Mouse (Mus musculus) right cerebral cortex, adult 2 months (tissue): ENCODE measurements around the gene Rbpj.

ENCODE experiments used
- DNase-seq, 2 experiments: peaks; one replicate each; pipeline ENCODE4 v3.0.0; 2021 to 2022; ENCODE audit warnings: low spot score in 2 of 2

Rbpj gene

DNA sequence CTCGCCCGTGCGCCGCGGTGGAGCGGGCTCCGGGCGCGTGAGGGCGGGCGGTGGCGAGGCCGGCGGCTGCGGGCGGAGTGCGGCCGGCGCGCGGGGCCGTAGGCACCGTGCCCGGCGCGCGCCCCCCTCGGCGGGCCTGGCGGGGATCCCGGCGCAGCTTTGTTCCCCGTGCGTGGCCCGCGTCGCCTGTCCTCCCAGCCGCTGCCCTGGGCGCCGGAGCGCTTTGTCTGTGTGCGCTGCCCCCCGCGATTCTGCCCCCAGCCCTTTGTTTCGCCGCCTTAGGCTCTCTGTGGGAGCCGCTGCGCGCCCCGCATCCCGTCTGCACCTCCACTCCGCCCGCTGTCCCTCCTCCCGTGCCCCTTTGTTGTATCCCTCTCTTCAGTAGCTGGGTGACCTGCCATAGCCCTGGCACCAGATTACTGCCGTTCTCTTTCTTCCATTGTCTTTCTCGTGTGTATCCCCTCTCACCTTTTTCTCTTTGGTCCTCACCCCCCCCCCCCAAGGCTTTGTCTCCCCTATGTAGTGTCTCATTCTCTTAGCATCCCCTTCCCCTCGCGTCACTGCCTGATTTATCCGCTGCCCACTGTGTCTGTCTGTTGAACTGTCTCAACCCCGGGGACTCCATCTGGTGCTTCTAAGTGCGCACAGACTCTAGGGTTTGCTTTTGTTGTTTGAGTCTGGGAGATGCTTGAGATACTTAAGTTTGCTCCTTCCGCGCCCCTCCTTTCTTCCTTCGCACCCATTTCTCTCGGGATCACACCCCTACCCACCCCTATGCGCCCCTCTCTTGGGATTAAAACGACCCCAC is 125.1 kb downstream of the Rbpj start:
- DNase-seq = peak; percentile 22 to 39

GRCm38 (mm10) chr5:53591683-53592050 is 125.7 kb downstream of the Rbpj start:
- no peak for DNase-seq

DNA sequence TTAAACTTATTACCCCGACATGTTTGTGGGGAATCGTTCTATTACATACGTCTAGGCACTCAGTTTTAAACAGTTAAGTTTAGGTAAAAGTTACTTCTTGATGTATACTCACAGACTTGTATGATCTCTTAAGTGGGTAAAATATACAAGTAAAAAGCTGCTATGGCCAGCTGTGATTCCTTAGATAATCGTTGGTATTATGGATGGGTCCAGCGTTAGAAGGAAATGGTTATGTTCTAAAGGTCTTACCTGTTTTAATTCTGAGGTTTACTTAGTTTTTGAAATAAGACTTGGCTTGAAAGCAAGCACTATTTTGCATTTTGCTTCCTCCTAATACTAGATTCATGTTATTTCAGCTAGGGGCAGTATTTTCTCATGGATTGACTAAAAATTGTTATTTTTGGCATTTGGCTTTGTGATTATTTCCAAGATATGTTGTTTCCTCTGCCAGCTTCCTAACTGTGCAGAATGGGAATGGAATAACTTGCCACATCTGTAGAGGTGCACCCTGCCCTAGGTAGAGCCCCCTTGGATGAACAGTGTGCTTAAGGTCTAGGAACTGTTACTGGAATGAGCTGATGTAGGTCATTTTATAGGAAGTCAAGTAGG is 127.2 kb downstream of the Rbpj start:
- DNase-seq = no peak

- DNase-seq = peak; percentile 59 to 65
Measured at GRCm38 (mm10) chr5:53594274-53594673, 128.3 kb downstream of the Rbpj start.

DNA sequence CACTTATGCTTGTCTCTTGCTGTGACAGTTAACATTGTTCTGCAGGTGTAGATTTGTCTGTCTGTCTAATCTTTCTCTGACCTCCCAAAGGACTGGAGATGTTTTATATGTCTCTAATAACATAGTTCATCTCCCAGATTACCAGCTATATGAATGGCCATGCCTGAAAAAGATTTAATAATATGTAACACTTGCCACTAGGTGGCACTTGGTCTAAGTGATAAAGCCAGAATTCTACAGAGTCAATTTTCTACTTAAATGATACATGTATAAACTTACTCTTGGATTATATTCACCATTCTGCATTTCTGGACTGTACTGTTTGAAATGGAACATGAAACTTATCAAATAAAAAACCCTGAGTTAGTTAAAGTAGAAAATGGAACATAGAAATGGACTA is 132.6 kb downstream of the Rbpj start:
- DNase-seq = no peak

DNA sequence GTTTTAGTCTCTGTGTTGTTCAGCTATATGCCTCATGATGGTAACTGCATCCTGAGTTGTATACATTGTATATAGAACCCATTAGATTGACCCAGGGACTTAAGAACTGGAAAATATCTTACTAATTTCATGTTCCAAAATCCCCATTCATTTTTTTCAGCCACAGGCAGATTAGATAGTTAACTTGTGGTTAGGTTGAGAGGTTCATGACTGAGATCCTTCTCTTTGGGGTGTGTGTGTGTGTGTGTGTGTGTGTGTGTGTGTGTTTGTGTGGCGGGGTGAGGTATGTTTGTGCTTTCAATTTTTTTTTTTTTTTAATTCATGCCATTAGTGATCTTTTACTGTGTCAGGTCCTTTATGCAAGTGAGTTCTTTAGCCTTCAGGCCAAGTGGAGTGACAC is 133.2 kb downstream of the Rbpj start:
- no peak for DNase-seq

- no peak for DNase-seq
Measured at GRCm38 (mm10) chr5:53602194-53602593, 136.2 kb downstream of the Rbpj start.

DNA sequence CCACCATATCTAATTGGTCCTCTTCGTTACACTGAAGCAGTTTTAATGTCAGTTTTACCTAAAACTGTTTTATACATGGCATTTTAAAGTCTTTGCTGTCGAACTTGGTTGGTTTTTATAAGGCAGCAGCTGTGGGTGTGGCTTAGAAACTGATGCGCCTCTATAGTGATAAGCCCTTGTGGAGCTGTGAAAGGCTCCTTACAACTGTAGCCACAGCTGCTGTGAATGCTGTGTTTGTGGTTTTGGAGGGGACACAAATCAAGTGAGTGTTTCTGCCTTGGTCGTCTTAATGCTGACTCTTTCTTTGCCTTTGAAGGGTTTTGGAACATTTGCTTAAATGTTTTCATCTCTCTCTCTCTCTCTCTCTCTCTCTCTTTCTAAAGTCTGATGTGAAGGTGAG is 139.5 kb downstream of the Rbpj start:
- DNase-seq = no peak

- DNase-seq = no peak
Measured at GRCm38 (mm10) chr5:53607230-53607996, 141.5 kb downstream of the Rbpj start.

GRCm38 (mm10) chr5:53618844-53619243 is 152.9 kb downstream of the Rbpj start:
- DNase-seq = no peak

DNA sequence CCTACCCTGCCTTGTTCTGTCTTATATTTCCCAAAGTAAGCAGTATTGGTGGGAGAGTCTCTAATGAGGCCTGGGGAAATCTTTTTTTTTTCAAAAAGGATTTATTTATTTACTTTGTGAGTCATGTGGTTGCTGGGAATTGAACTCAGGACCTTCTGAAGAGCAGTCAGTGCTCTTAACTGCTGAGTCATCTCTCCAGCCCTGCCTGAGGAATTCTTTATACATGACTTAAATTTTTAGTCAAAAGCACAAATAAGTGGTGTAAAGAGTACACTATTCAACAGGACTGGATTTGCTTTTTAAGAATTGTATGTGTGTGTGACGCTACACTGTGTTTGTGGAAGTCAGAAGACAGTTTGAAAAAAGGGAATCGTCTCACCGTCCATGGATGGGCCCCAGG is 166.1 kb downstream of the Rbpj start:
- DNase-seq = no peak

- no peak for DNase-seq
Measured at GRCm38 (mm10) chr5:53636795-53637194, 170.8 kb downstream of the Rbpj start.

- no peak for DNase-seq
Measured at GRCm38 (mm10) chr5:53637206-53637605, 171.3 kb downstream of the Rbpj start.

- peak in 1 of 2 experiments; percentile 24 for DNase-seq
Measured at GRCm38 (mm10) chr5:53638647-53639046, 172.7 kb downstream of the Rbpj start.

DNA sequence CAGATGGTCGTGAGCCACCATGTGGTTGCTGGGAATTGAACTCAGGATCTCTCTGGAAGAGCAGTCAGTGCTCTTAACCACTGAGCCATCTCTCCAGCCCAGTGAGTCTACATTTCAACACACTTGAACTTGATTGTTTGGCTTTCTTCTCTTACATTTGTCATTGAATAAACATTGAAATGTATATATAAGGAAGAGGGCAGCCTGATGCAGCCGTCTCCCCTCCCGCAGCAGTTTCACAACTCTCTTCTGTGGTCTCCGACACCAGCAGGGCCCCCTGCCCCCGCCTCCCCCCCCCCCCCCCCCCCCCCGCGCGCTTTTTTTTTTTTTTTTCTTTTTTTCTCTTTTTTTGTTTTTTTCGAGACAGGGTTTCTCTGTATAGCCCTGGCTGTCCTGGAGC is 180.7 kb downstream of the Rbpj start:
- no peak for DNase-seq

- no peak for DNase-seq
Measured at GRCm38 (mm10) chr5:53647358-53647757, 181.4 kb downstream of the Rbpj start.

DNA sequence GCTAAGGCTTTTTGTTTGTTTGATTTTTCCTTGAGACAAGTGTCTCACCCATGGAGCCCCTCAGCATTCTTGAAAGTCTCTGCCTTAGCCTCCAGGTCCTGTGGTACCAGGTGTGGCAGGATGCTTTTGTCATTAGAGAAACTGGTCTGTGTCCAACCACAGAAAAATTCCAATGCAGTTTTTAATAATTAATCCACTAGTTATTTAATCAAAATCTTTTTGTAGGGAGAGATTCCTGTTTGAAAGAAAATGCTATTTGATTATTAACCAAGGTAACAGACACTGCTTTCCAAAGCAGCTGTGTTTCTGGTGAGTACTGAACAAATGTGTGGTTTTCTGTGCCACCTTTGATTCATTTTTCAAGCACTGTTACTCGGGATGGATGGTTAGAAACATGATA is 190.6 kb downstream of the Rbpj start:
- DNase-seq = no peak

- DNase-seq = no peak
Measured at GRCm38 (mm10) chr5:53657925-53658324, 192.0 kb downstream of the Rbpj start.

- DNase-seq = no peak
Measured at GRCm38 (mm10) chr5:53661508-53661907, 195.6 kb downstream of the Rbpj start.

GRCm38 (mm10) chr5:53662413-53662812 is 196.5 kb downstream of the Rbpj start:
- no peak for DNase-seq

DNA sequence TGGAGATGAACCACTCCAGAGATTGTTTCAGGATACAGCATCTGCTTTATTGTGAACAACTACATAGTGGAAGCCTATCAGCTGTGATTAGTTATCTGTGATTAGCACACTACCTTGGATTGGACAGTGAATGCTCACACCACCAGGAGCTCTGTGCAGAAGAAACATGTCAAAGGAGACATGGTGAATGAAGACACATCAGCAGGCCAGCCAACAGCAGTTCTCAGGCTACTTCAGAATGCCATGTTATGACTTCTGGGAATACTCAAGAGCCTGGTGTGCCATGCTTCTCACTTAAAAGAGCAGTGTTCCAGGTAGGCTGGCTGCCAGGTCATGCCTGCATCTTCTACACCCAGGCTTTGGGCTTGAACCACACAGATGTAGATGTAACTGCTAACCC is 197.7 kb downstream of the Rbpj start:
- no peak for DNase-seq

DNA sequence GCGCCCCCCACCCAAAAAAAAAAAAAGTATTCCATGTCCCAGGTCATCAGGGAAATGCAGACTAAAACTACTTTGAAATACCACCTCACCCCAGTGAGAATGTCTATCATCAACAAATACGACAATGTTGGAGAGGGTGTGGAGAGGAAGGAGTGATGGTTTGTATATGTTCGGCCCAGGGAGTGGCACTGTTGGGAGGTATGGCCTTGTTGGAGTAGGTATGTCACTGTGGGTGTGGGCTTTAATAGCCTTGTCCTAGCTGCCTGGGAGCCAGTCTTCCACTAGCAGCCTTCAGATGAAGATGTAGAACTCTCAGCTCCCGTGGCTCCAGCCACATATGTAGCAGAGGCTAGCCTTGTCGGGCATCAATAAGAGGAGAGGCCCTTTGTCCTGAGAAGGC is 202.1 kb downstream of the Rbpj start:
- DNase-seq = no peak
